Mouse (Mus musculus): ENCODE data around the gene Sval1.

GRCm38 (mm10) chr6:41967840-41968239 is 16.4 kb downstream of the Sval1 start, which contains the start of gene Sval3:
- no peak for TF ChIP-seq MAFK (IDR thresholded peaks at IDR 0.05; ENCODE audit: insufficient read depth, low read depth, low read length)
- TF ChIP-seq ZNF384 (IDR thresholded peaks at IDR 0.05; ENCODE audit: low read depth, low read length) = no peak
- no peak for TF ChIP-seq HCFC1 (IDR thresholded peaks at IDR 0.05; ENCODE audit: borderline replicate concordance, insufficient read depth, low read length)
- no peak for TF ChIP-seq CHD2 (IDR thresholded peaks at IDR 0.05; ENCODE audit: low read depth, low read length)

Measured in ES-E14 (cell line).